In genomic region chr11:30367373-30368225, GRCm38 (mm10) we compare ENCODE assay signal across 9 mouse cellular contexts.
DNase-seq lines count a peak whose midpoint lies in the region; TF ChIP-seq lines count a peak whose summit lies in the region.
"Had no signal": no experiment of that assay in that cellular context is flagged by ENCODE, and none has a peak within 500 bp of the region (broad histone marks: within the 10 kb centered on the region; RNA-seq: fewer than 3 reads in every experiment).

No protein-coding gene starts in this region.

- no peak overlapping the region for H3K4me3 ChIP-seq in gastrocnemius, adult 2 months
- no peak overlapping the region for H3K4me3 ChIP-seq in left cerebral cortex, adult 2 months

- TF ChIP-seq CTCF in gastrocnemius, adult 2 months (IDR thresholded peaks at IDR 0.05): no peak
- no peak for TF ChIP-seq CTCF in left cerebral cortex, adult 2 months (IDR thresholded peaks at IDR 0.05)

- no peak for DNase-seq in gastrocnemius, adult 2 months
- no peak for DNase-seq in gastrocnemius, postnatal 4 days (ENCODE audit: low spot score in 2 of 2)
- peak; percentile 34 for DNase-seq in adrenal gland, adult 8-10 months
- peak; percentile 8 to 52 for DNase-seq in frontal cortex, postnatal 14 days (ENCODE audit: low spot score in 2 of 2)
- peak in 1 of 2 experiments; percentile 37 for DNase-seq in left cerebral cortex, adult 2 months (ENCODE audit: extremely low spot score in 1 of 2, low spot score in 2 of 2)
- no peak for DNase-seq in MN1 (ENCODE audit: low spot score)
- DNase-seq in cerebellum, adult 11 months: no peak
- DNase-seq in c-Kit-positive CD71-positive TER-119-positive erythroid progenitor cells, embryonic 14.5 days (ENCODE audit: low spot score): no peak

- intact Hi-C loops in gastrocnemius, adult 2 months (cut with DNase I): loop anchor here (2.0 to 5.0 kb wide), 3 partner anchors 71 to 290 kb away; partner anchors contain the start of gene Sptbn1
- intact Hi-C loops in left cerebral cortex, adult 2 months (cut with DNase I): no loop called here

- H3K27ac ChIP-seq in gastrocnemius, adult 2 months: peak overlapping the region; percentile 80
- H3K27ac ChIP-seq in left cerebral cortex, adult 2 months: peak overlapping the region; percentile 37; the same call in 1 of the 2 replicates
- H3K27ac ChIP-seq: kidney, postnatal 0 days had no signal

Comparison
In these comparisons a context has a peak if more than half of its experiments do, and no peak if none do; other contexts are left out.
1. DNase-seq: peak in adrenal gland, adult 8-10 months (single experiment) and frontal cortex, postnatal 14 days (2 of 2); none in gastrocnemius, adult 2 months (single experiment), gastrocnemius, postnatal 4 days (0 of 2), MN1 (single experiment), cerebellum, adult 11 months (single experiment) and c-Kit-positive CD71-positive TER-119-positive erythroid progenitor cells, embryonic 14.5 days (single experiment).